Mouse (Mus musculus) hindbrain, embryonic 13.5 days (tissue): ENCODE data around the gene A630023A22Rik. TPM values are rescaled to one million over a fixed set of nuclear protein-coding genes. Genes with fewer than 3 reads are reported as not detected.

ENCODE experiments used
- ATAC-seq: fragments of 200-750 bp; cut with Nextera tagmentation; 2 replicates; pipeline ENCODE4 v1.8.0; 2017; ENCODE audit warnings: moderate TSS enrichment; ENCODE audit not compliant: low FRiP score
- H3K27ac ChIP-seq: fragments of 300-500 bp; sonication (generic); 2 replicates; pipeline ENCODE4 v1.5.1; 2015; ENCODE audit warnings: inconsistent platforms, mild to moderate bottlenecking, moderate library complexity
- H3K27me3 ChIP-seq: fragments of 300-500 bp; sonication (generic); 2 replicates; pipeline ENCODE4 v1.6.1; 2015; ENCODE audit warnings: mild to moderate bottlenecking, inconsistent platforms
- H3K36me3 ChIP-seq: fragments of 300-500 bp; sonication (generic); 2 replicates; pipeline ENCODE4 v1.6.1; 2015; ENCODE audit warnings: mild to moderate bottlenecking, inconsistent platforms
- H3K4me1 ChIP-seq: fragments of 300-500 bp; sonication (generic); replicated peaks from 2 replicates; pipeline ENCODE4 v1.6.1; 2015; ENCODE audit warnings: inconsistent platforms
- H3K4me2 ChIP-seq: fragments of 300-500 bp; sonication (generic); 2 replicates; pipeline ENCODE4 v1.6.1; 2015; ENCODE audit warnings: inconsistent platforms, mild to moderate bottlenecking, moderate library complexity
- H3K4me3 ChIP-seq: fragments of 300-500 bp; sonication (generic); 2 replicates; pipeline ENCODE4 v1.5.1; 2015; ENCODE audit warnings: mild to moderate bottlenecking, inconsistent platforms
- H3K9ac ChIP-seq: fragments of 300-500 bp; sonication (generic); 2 replicates; pipeline ENCODE4 v1.6.1; 2015; ENCODE audit warnings: mild to moderate bottlenecking, inconsistent platforms
- H3K9me3 ChIP-seq: fragments of 300-500 bp; sonication (generic); 2 replicates; pipeline ENCODE4 v1.6.1; 2016; ENCODE audit warnings: inconsistent platforms
- WGBS: fragments of 180-500 bp; shearing (Covaris S2); methylation state at CpG from one replicate; pipeline ENCODE4 v1.1.7; 2015; 5-methylcytosine and 5-hydroxymethylcytosine counted together
- polyA plus RNA-seq: library from polyadenylated mRNA; unstranded; fragments of >200 nt; fragmentation: Nextera tagmentation; extraction: Ambion mirVana; gene quantifications from 2 replicates; pipeline ENCODE4 v1.2.1, GENCODE M21; 2015

The A630023A22Rik gene
- polyA plus RNA-seq = not detected in 2 replicates

DNA sequence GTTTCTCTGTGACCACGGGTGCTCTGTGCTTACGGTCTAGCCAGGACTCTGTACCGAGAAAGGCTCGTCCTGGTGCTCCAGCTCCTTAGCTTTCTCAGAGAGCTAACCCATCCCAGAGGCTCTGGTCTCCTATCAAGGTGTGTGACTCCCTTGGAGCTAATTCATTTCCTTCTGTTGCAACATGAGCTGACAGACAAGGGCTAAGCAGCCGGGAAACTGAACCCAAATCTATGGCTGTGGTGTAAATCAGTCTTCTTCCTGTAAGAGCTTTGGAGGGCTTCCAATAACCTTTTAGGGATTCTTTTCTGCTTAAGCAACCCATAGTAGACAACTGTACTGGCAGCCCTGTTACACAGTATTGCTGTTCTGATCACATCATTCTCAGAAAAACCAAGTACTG, at the start of gene A630023A22Rik:
TSS of gene A630023A22Rik (minus strand) at position 154 of the 400 bp plus-strand sequence.
- ATAC-seq = no peak
- Histone ChIP-seq H3K27me3 (no peaks in the 10 kb centered on the region), H3K9me3 (no peaks in the 10 kb centered on the region), H3K27ac (no peak within 1 kb of the TSS), H3K4me2 (no peak within 1 kb of the TSS), H3K4me1 (no peaks in the 10 kb centered on the region), H3K9ac (no peak within 1 kb of the TSS), H3K36me3 (no peaks in the 10 kb centered on the region), H3K4me3 (no peak within 1 kb of the TSS)
- 82% methylated on average over 5 of the region's 5 CpGs for WGBS

DNA sequence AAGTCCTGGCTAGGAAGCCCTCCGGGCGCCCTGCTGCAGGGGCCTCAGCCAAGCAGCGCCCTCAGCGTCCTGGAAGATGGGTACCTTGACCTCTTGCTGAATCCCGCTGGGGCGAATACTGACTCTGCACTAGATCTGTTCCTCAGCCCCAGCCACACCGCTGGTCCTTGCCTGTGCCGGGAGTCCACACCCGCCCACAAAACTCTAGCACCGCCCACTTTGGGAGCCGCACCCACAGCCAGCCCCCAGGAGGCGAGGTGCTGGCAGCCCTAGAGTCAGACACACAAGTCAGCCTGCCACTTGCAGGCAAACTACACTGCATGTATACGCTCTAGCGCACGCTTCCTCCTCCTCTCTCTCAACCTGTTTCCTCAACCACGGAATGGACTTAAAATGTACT, 49.8 kb upstream of the A630023A22Rik start, which contains the start of gene Npy4r:
TSS of gene Npy4r (minus strand) at position 148 of the 400 bp plus-strand sequence.
- H3K9me3 ChIP-seq = no peaks in the 10 kb centered on the region
- H3K27me3 ChIP-seq = 0 out of 2 replicates have a peak, but pooled peaks cover 7% of the 10 kb centered on the region
- no peaks in the 10 kb centered on the region for H3K36me3 ChIP-seq
- H3K9ac ChIP-seq = no peak within 1 kb of the TSS
- no peak for ATAC-seq
- peaks cover 10% of the 10 kb centered on the region for H3K4me1 ChIP-seq
- 21% methylated on average over 16 of the region's 16 CpGs for WGBS
- no peak within 1 kb of the TSS for H3K27ac ChIP-seq
- no peak within 1 kb of the TSS for H3K4me3 ChIP-seq
- H3K4me2 ChIP-seq = 0 out of 2 replicates have a peak within 1 kb of the TSS, but pooled peaks have one; percentile 13

DNA sequence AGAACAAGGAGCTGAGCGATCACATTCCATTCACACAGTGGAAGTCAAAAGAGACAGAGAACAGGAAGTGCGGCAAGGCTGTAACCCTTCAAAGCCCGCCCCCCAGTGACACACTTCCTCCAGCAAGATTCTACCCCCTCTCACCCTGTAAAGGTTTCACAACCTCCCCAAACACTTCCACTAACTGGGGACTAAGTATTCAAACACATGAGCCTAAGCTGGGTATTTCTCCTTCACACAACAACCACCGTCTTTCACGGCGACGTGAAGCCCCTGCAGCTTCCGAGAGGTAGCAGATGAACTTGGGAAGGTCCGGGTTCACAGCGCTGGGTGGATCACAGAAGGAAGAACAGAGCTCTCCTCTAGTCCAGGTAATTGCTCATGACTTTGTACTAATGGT, 40.4 kb upstream of the A630023A22Rik start:
- WGBS = 93% methylated on average over 10 of the region's 10 CpGs
- Histone ChIP-seq H3K9ac (no peak overlapping the region), H3K4me3 (no peak overlapping the region), H3K27ac (no peak overlapping the region), H3K36me3 (no peaks in the 10 kb centered on the region), H3K9me3 (no peaks in the 10 kb centered on the region), H3K27me3 (no peaks in the 10 kb centered on the region), H3K4me1 (no peaks in the 10 kb centered on the region), H3K4me2 (no peak overlapping the region)
- ATAC-seq = no peak

DNA sequence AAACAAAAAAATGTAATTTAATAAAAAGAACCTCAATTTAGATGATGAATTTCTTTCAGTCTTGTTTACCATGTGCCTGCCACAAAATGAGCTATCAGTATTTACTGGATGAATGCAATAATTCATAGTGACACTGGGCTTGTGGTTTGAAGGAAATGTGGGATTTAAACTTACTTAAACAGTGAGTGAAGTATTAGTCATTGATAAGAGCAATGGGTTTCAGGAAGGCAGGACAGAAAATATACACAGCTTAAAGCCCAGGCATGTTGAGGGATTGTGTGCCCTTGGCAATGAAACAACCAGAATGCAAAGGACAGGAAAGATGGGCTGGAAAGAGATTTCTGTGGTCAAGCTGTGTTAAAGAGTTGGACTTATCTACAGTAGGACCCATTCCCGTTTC, 39.8 kb upstream of the A630023A22Rik start:
- Histone ChIP-seq H3K4me3 (no peak overlapping the region), H3K36me3 (no peaks in the 10 kb centered on the region), H3K9me3 (no peaks in the 10 kb centered on the region), H3K27ac (no peak overlapping the region), H3K9ac (no peak overlapping the region), H3K4me1 (no peaks in the 10 kb centered on the region), H3K27me3 (no peaks in the 10 kb centered on the region), H3K4me2 (no peak overlapping the region)
- no peak for ATAC-seq
- 83% methylated on average over 1 of the region's 1 CpGs for WGBS

DNA sequence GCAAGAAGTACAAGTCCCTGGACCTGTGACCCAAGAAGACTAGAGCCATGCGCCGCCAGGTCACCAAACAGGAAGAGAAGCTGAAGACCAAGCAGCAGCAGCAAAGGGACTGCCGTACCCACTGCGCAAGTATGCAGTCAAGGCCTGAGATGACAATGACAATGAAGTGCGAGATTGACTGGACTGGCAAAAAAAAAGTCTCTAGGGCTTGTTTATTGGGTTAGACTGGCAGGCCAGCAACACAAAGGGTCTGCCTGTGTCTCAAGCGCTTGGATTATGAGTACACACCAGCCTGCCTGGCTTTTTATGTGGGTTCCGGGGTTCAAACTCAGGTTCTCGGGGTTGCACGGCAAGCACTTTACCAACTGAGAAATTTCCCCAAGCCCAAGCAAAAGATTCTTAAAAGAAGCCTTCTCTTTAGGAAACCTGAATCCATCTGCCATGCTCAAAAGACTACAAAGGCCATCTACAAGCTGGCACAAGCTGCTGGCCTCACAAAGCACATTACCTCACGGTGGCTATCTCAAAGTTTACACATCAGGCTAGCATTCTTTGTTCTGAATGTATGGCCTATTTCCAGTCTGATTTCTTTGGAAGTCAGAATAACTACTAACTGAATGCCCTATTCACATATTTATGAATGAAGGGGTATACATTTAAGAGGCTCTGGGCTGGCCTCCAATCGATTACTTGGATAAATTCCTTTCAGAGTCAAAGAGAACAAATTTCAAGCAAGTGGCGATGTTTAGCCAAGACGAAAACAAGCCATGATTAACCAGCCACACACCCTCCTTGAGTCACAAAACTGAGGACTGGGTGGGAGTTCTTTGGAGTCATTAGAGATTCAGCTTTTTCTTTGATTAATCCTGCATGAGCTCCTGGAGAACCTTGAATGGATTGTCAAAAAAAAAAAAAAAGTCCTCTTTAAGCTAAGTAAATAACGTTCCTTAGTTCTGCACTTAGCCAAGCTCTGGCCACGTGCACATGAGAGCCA, 37.4 kb upstream of the A630023A22Rik start:
- H3K4me3 ChIP-seq = no peak overlapping the region
- H3K27ac ChIP-seq = no peak overlapping the region
- no peak for ATAC-seq
- no peaks in the 10 kb centered on the region for H3K9me3 ChIP-seq
- H3K4me2 ChIP-seq = no peak overlapping the region
- H3K9ac ChIP-seq = no peak overlapping the region
- no peaks in the 10 kb centered on the region for H3K36me3 ChIP-seq
- WGBS = 80% methylated on average over 15 of the region's 15 CpGs
- H3K4me1 ChIP-seq = no peaks in the 10 kb centered on the region
- H3K27me3 ChIP-seq = no peaks in the 10 kb centered on the region

DNA sequence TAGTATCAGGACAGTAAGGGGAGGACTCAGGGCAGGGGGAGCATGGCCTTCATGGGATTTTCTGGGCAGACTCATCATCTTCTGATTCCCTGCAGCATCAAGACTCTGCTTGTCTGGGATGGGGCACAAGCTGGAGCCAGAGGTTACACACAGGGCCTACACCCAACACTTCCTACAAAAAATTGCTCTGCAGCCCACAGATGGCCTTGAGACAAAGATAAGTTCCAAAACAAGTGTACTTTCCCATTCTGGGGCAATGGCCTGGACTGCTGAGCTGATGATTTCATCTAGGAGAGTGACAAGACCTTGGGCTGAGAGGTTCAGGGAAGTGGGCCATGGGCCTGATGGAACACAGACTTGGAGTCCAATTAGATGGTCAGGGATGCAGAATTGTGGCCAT, 32.8 kb upstream of the A630023A22Rik start:
- Histone ChIP-seq H3K27ac (no peak overlapping the region), H3K36me3 (no peaks in the 10 kb centered on the region), H3K4me1 (peaks cover 6% of the 10 kb centered on the region; the same call in 1 of the 2 replicates), H3K27me3 (no peaks in the 10 kb centered on the region), H3K9ac (no peak overlapping the region), H3K9me3 (no peaks in the 10 kb centered on the region), H3K4me3 (no peak overlapping the region), H3K4me2 (no peak overlapping the region)
- no peak for ATAC-seq

DNA sequence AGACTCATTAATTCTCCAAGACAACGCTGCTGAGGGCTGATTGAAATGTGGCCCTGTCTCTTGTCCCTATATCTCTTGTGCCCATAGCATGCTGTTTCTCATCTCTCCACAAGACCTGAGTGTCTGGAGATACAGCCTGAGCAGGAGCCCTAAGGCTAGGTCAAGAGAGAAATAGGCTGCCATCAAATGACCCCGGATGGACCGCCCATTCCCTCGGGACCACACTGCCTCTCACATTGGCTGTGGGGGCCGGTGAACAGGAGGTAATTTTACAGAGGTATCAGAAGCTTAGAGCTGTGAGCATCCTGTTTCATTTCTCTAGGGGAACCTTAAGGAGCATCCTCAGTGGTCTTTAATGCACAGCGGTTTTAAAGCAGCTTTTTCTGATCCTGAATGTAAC, 28.7 kb upstream of the A630023A22Rik start:
- Histone ChIP-seq H3K9me3 (no peaks in the 10 kb centered on the region), H3K4me2 (no peak overlapping the region), H3K36me3 (no peaks in the 10 kb centered on the region), H3K4me3 (no peak overlapping the region), H3K27ac (no peak overlapping the region), H3K27me3 (no peaks in the 10 kb centered on the region), H3K9ac (no peak overlapping the region), H3K4me1 (peaks cover 6% of the 10 kb centered on the region; the same call in 1 of the 2 replicates)
- ATAC-seq = no peak
- WGBS = 64% methylated on average over 6 of the region's 6 CpGs

DNA sequence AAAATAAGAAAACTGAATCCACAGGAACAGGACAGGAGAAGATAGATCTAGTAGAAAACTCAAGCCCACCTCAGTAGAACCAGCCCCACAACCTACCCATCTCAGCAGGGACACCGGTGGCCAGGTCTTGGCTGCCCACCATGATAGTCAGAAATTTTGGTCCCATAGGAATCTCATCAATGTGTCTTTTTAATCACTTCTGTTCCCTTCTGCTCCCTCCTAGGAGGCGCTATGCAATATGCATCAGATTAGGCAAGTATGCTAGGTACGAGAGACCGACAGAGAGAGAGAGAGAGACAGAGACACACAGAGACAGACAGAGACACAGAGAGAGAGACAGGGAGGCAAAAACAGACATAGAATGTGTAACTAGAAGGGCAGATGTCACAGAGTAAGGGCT, 19.1 kb upstream of the A630023A22Rik start:
- H3K9me3 ChIP-seq = no peaks in the 10 kb centered on the region
- ATAC-seq = no peak
- no peak overlapping the region for H3K4me2 ChIP-seq
- no peaks in the 10 kb centered on the region for H3K36me3 ChIP-seq
- no peaks in the 10 kb centered on the region; the same call in 1 of the 2 replicates for H3K4me1 ChIP-seq
- no peaks in the 10 kb centered on the region for H3K27me3 ChIP-seq
- no peak overlapping the region for H3K9ac ChIP-seq
- no peak overlapping the region for H3K4me3 ChIP-seq
- 90% methylated on average over 4 of the region's 4 CpGs for WGBS
- no peak overlapping the region for H3K27ac ChIP-seq

DNA sequence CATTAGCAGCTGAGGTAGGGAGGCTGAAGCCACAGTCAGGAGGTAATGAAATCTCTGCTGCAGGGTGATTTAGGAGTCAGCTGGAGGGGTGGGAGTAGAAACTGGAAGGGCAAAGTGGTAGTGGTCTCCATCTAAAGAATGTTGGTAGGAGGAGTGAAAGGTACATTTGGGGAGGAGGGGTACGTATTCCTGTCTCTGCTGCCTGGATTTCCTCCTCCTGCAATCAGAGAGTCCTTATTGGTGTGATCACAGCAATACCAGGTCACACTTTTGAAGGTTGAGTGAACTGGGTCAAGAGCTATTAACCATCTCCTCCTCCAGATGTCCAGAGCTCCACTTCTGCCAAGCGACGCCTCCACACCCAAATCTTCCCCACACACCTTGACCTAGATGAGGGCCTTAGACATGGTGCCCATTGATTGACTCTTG, 18.4 kb upstream of the A630023A22Rik start:
- Histone ChIP-seq H3K9me3 (no peaks in the 10 kb centered on the region), H3K4me3 (no peak overlapping the region), H3K4me1 (no peaks in the 10 kb centered on the region; the same call in 1 of the 2 replicates), H3K4me2 (no peak overlapping the region), H3K27me3 (no peaks in the 10 kb centered on the region), H3K36me3 (no peaks in the 10 kb centered on the region), H3K9ac (no peak overlapping the region), H3K27ac (no peak overlapping the region)
- 92% methylated on average over 3 of the region's 3 CpGs for WGBS
- ATAC-seq = no peak

DNA sequence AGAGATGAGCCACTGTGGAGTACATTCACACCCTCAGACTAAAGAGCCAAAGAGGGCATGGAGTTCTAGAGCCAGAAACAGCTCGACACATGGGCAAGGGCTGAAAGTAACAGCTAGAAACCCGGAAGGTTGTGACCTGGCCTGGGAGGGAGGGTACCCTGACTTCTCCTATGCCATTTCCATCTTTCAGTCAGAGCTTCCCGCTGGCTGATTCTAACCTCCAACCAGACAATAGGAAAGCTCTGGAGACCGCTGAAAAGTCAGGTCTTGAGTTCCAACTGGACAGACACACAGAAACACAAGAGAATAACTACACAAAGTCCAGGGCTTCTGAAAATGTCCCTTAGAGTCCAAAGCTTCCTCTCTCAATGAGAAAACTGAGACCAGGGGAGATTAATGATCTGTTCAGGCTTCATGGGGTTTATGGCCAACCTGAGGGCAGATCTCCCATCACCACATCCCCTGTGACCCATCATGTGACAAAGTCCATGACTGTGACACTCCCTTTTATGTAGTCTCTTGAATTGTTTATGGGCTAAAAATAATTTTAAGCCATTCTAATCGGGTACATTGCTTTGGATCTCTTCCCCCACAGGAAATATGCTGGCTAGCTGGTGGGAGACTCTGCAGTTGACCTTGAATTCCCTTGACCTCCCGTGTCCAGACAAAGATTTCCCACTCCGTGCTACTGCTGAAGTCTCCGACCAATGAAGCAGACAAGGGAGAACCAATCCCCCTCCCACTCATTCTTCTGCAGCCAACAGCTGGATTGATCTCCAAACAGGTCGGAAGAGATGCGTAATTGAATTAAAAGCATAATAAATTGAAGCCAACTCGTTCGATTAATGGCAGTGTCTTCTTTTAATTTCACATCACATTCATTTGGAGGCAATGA, 17.7 kb upstream of the A630023A22Rik start:
- Histone ChIP-seq H3K4me2 (no peak overlapping the region), H3K9ac (no peak overlapping the region), H3K27me3 (no peaks in the 10 kb centered on the region), H3K36me3 (no peaks in the 10 kb centered on the region), H3K27ac (no peak overlapping the region), H3K9me3 (no peaks in the 10 kb centered on the region), H3K4me1 (no peaks in the 10 kb centered on the region; the same call in 1 of the 2 replicates), H3K4me3 (no peak overlapping the region)
- WGBS = 75% methylated on average over 12 of the region's 12 CpGs
- no peak for ATAC-seq

DNA sequence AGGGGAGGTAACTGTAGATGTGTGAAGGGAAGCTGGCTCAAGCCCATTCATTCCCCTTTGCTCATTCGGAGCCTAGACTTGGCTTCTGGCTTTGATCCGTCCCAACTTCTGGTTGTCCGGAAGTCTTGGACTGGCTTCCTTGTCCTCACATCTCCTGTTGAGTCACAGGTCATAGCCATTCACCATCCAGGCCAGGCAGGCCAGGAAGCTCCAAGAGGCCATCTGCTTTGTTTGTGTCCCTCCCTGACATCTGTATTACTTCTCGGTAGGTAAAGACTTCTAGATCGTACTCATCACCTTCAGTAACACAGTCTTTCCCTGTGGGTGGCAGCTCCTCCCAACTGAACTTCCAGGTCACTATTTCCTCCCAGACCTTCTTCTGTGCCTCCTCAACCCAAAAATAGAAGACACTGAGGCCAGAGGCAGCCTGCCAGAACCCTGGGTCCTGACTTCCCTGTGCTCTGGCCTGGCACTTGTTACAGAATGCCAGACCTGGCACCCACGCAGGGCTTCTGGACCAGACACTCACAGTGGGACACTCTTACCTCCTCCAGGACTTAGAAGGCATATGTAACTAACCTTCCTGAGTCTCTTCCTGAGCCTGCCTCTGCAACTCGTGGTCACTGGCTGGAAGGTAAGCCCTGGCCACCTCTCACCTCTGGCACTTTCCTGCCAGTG, 16.6 kb upstream of the A630023A22Rik start:
- no peaks in the 10 kb centered on the region; the same call in 1 of the 2 replicates for H3K4me1 ChIP-seq
- H3K4me3 ChIP-seq = no peak overlapping the region
- 78% methylated on average over 7 of the region's 7 CpGs for WGBS
- no peak overlapping the region for H3K27ac ChIP-seq
- H3K4me2 ChIP-seq = no peak overlapping the region
- H3K9me3 ChIP-seq = no peaks in the 10 kb centered on the region
- ATAC-seq = no peak
- no peaks in the 10 kb centered on the region for H3K27me3 ChIP-seq
- no peaks in the 10 kb centered on the region for H3K36me3 ChIP-seq
- H3K9ac ChIP-seq = no peak overlapping the region
